Mouse (Mus musculus) lung, embryonic 14.5 days (tissue): Measurements from ENCODE around the gene Inpp4b. TPM values are rescaled to one million over a fixed set of nuclear protein-coding genes. Genes with fewer than 3 reads are reported as not detected.

Source experiments
- ATAC-seq: fragments of 200-750 bp; cut with Nextera tagmentation; 2 replicates; pipeline ENCODE4 v1.8.0; 2017; ENCODE audit warnings: mild to moderate bottlenecking, moderate TSS enrichment, moderate library complexity; ENCODE audit not compliant: insufficient read depth
- DNase-seq: peaks from one replicate; pipeline ENCODE4 v3.0.0-alpha.2; 2015
- H3K27ac ChIP-seq: fragments of 300-500 bp; sonication (generic); 2 replicates; pipeline ENCODE4 v1.5.1; 2014; ENCODE audit warnings: low read depth, mild to moderate bottlenecking, moderate library complexity
- H3K27me3 ChIP-seq: fragments of 300-500 bp; sonication (generic); 2 replicates; pipeline ENCODE4 v1.6.1; 2014; ENCODE audit warnings: low read length, control low read depth; ENCODE audit not compliant: insufficient read depth
- H3K36me3 ChIP-seq: fragments of 300-500 bp; sonication (generic); 2 replicates; pipeline ENCODE4 v1.6.1; 2014; ENCODE audit warnings: control low read depth; ENCODE audit not compliant: insufficient read depth
- H3K4me1 ChIP-seq: fragments of 300-500 bp; sonication (generic); 2 replicates; pipeline ENCODE4 v1.6.1; 2014; ENCODE audit warnings: antibody characterized with exemption, control low read depth; ENCODE audit not compliant: insufficient read depth
- H3K4me2 ChIP-seq: fragments of 300-500 bp; sonication (generic); 2 replicates; pipeline ENCODE4 v1.6.1; 2014; ENCODE audit warnings: mild to moderate bottlenecking
- H3K4me3 ChIP-seq: fragments of 300-500 bp; sonication (generic); 2 replicates; pipeline ENCODE4 v1.5.1; 2014; ENCODE audit warnings: low read depth, low read length
- H3K9ac ChIP-seq: fragments of 300-500 bp; sonication (generic); 2 replicates; pipeline ENCODE4 v1.6.1; 2014
- H3K9me3 ChIP-seq: fragments of 300-500 bp; sonication (generic); 2 replicates; pipeline ENCODE4 v1.6.1; 2016; ENCODE audit warnings: low read depth, low read length, control low read depth
- CTCF ChIP-seq: IDR thresholded peaks from 2 replicates; pipeline ENCODE4 v1.5.1; 2016; ENCODE audit warnings: antibody characterized with exemption, low read depth
- WGBS: fragments of 180-500 bp; shearing (Covaris S2); extraction: QIAGEN DNeasy Blood & Tissue Kit; methylation state at CpG from one replicate; pipeline ENCODE4 v1.1.7; 2014; 5-methylcytosine and 5-hydroxymethylcytosine counted together
- polyA plus RNA-seq: library from polyadenylated mRNA; unstranded; fragments of >200 nt; fragmentation: Nextera tagmentation; extraction: Ambion mirVana; gene quantifications from 2 replicates; pipeline ENCODE4 v1.2.1, GENCODE M21; 2014

Inpp4b gene
- polyA plus RNA-seq, 1 experiment from 2014 or later: 7.4 TPM

- no peak for TF ChIP-seq CTCF
- 70% methylated on average over 3 of the region's 3 CpGs for WGBS
- H3K4me1 ChIP-seq: no peaks in the 10 kb centered on the region
- H3K4me3 ChIP-seq: no peak overlapping the region
- no peak overlapping the region for H3K27ac ChIP-seq
- H3K4me2 ChIP-seq: no peak overlapping the region
- no peaks in the 10 kb centered on the region for H3K9me3 ChIP-seq
- H3K36me3 ChIP-seq: no peaks in the 10 kb centered on the region
- DNase-seq: no peak
- no peak overlapping the region for H3K9ac ChIP-seq
- H3K27me3 ChIP-seq: no peaks in the 10 kb centered on the region
- no peak for ATAC-seq
Observed at GRCm38 (mm10) chr8:81703571-81704365, 361.4 kb downstream of the Inpp4b start.

GRCm38 (mm10) chr8:81707436-81707835, 365.1 kb downstream of the Inpp4b start:
- Histone ChIP-seq H3K27me3 (no peaks in the 10 kb centered on the region), H3K9ac (no peak overlapping the region), H3K4me3 (no peak overlapping the region), H3K4me2 (no peak overlapping the region), H3K9me3 (no peaks in the 10 kb centered on the region), H3K36me3 (no peaks in the 10 kb centered on the region), H3K27ac (no peak overlapping the region), H3K4me1 (no peaks in the 10 kb centered on the region)
- WGBS: 42% methylated on average over 1 of the region's 1 CpGs
- no peak for TF ChIP-seq CTCF
- DNase-seq (no peak), ATAC-seq (no peak)

- peak; percentile 8 for DNase-seq
- Histone ChIP-seq H3K4me3 (no peak overlapping the region), H3K4me1 (no peaks in the 10 kb centered on the region), H3K9me3 (no peaks in the 10 kb centered on the region), H3K27ac (no peak overlapping the region), H3K9ac (no peak overlapping the region), H3K4me2 (no peak overlapping the region), H3K27me3 (no peaks in the 10 kb centered on the region), H3K36me3 (no peaks in the 10 kb centered on the region)
- no peak for TF ChIP-seq CTCF
- ATAC-seq: no peak
Observed at GRCm38 (mm10) chr8:81731332-81731731, 389.0 kb downstream of the Inpp4b start.

GRCm38 (mm10) chr8:81735655-81736054, 393.3 kb downstream of the Inpp4b start:
- no peak for TF ChIP-seq CTCF
- WGBS: 87% methylated on average over 2 of the region's 2 CpGs

GRCm38 (mm10) chr8:81736103-81736502, 393.7 kb downstream of the Inpp4b start:
- H3K36me3 ChIP-seq: no peaks in the 10 kb centered on the region
- no peaks in the 10 kb centered on the region for H3K27me3 ChIP-seq
- DNase-seq: no peak
- no peak overlapping the region for H3K27ac ChIP-seq
- H3K4me3 ChIP-seq: no peak overlapping the region
- no peaks in the 10 kb centered on the region for H3K9me3 ChIP-seq
- no peak overlapping the region for H3K9ac ChIP-seq
- H3K4me1 ChIP-seq: no peaks in the 10 kb centered on the region
- WGBS: 86% methylated on average over 1 of the region's 1 CpGs
- TF ChIP-seq CTCF: no peak
- ATAC-seq: no peak
- no peak overlapping the region for H3K4me2 ChIP-seq

More at GRCm38 (mm10) chr8:81735655-81736054, 393.3 kb downstream of the Inpp4b start:
- Histone ChIP-seq H3K36me3 (no peaks in the 10 kb centered on the region), H3K9ac (no peak overlapping the region), H3K9me3 (no peaks in the 10 kb centered on the region), H3K27ac (no peak overlapping the region), H3K4me2 (no peak overlapping the region), H3K4me3 (no peak overlapping the region), H3K4me1 (no peaks in the 10 kb centered on the region), H3K27me3 (no peaks in the 10 kb centered on the region)
- DNase-seq: no peak
- no peak for ATAC-seq

- no peak for TF ChIP-seq CTCF
- H3K9me3 ChIP-seq: no peaks in the 10 kb centered on the region
- no peaks in the 10 kb centered on the region for H3K4me1 ChIP-seq
- DNase-seq: no peak
- H3K36me3 ChIP-seq: no peaks in the 10 kb centered on the region
- 80% methylated on average over 7 of the region's 7 CpGs for WGBS
- H3K27me3 ChIP-seq: no peaks in the 10 kb centered on the region
- no peak overlapping the region for H3K27ac ChIP-seq
- no peak overlapping the region for H3K4me2 ChIP-seq
- ATAC-seq: no peak
- H3K9ac ChIP-seq: no peak overlapping the region
- no peak overlapping the region for H3K4me3 ChIP-seq
Observed at GRCm38 (mm10) chr8:81742588-81742987, 400.2 kb downstream of the Inpp4b start.

- 65% methylated on average over 3 of the region's 3 CpGs for WGBS
- no peaks in the 10 kb centered on the region for H3K4me1 ChIP-seq
- no peak overlapping the region for H3K4me2 ChIP-seq
- no peak overlapping the region for H3K9ac ChIP-seq
- H3K4me3 ChIP-seq: no peak overlapping the region
- TF ChIP-seq CTCF: no peak
- no peak for ATAC-seq
- H3K27me3 ChIP-seq: no peaks in the 10 kb centered on the region
- DNase-seq: no peak
- H3K9me3 ChIP-seq: no peaks in the 10 kb centered on the region
- H3K36me3 ChIP-seq: no peaks in the 10 kb centered on the region
- no peak overlapping the region for H3K27ac ChIP-seq
Observed at GRCm38 (mm10) chr8:81743040-81743439, 400.7 kb downstream of the Inpp4b start.
